19 mouse cellular contexts compared by ENCODE assay signal in genomic region chr4:156356756-156357437, GRCm38 (mm10). TPM values are rescaled to one million over a fixed set of nuclear protein-coding genes. Genes with fewer than 3 reads are reported as not detected.
A peak's percentile ranks its signal among the peaks of the same experiment; 100 is the strongest.
DNase-seq lines count a peak whose midpoint lies in the region; ATAC-seq and TF ChIP-seq lines count a peak whose summit lies in the region.
"Not testable (repeated sequence)": the region's sequence is repeated elsewhere in the genome, so short reads cannot be mapped to it uniquely, and the experiment has no call there.
"Had no signal": no experiment of that assay in that cellular context is flagged by ENCODE, and none has a peak within 500 bp of the region (broad histone marks: within the 10 kb centered on the region; RNA-seq: fewer than 3 reads in every experiment).

No protein-coding gene starts in this region.

- not testable (repeated sequence) for H3K27me3 ChIP-seq in heart, embryonic 15.5 days; hindbrain, postnatal 0 days (ENCODE audit: insufficient read depth, low read length); limb, embryonic 11.5 days (ENCODE audit: control insufficient read depth, insufficient read depth, low read length); liver, embryonic 15.5 days

- not testable (repeated sequence) for TF ChIP-seq CTCF in hindbrain, postnatal 0 days (IDR thresholded peaks at IDR 0.05; ENCODE audit: low read depth)

- H3K27ac ChIP-seq in heart, embryonic 15.5 days; hindbrain, postnatal 0 days; limb, embryonic 11.5 days (replicated peaks; ENCODE audit: low read depth, low read length); liver, embryonic 15.5 days (replicated peaks): not testable (repeated sequence)

- DNase-seq in hindbrain, postnatal 0 days (ENCODE audit: low spot score); limb, embryonic 11.5 days (ENCODE audit: low spot score): not testable (repeated sequence)

- not testable (repeated sequence) for H3K9ac ChIP-seq in heart, embryonic 15.5 days; hindbrain, postnatal 0 days (replicated peaks; ENCODE audit: low read length); limb, embryonic 11.5 days (ENCODE audit: low read length); liver, embryonic 15.5 days

- not testable (repeated sequence) for H3K4me2 ChIP-seq in heart, embryonic 15.5 days; hindbrain, postnatal 0 days (ENCODE audit: low read depth, low read length); limb, embryonic 11.5 days (ENCODE audit: low read depth, severe bottlenecking); liver, embryonic 15.5 days

- WGBS in heart, embryonic 15.5 days: 58% methylated on average over 3 of the region's 3 CpGs
- WGBS in hindbrain, postnatal 0 days: 69% methylated on average over 3 of the region's 3 CpGs
- WGBS in limb, embryonic 11.5 days: 74% methylated on average over 3 of the region's 3 CpGs
- WGBS in liver, embryonic 15.5 days (ENCODE audit: insufficient replicate concordance): 39% methylated on average over 3 of the region's 3 CpGs

- not testable (repeated sequence) for H3K4me3 ChIP-seq in heart, embryonic 15.5 days; hindbrain, postnatal 0 days (ENCODE audit: low read length); limb, embryonic 11.5 days (ENCODE audit: low read depth, low read length); liver, embryonic 15.5 days (replicated peaks)

- peak; percentile 57 for ATAC-seq in erythroblast, adult 5-6 weeks (replicated peaks; ENCODE audit: low FRiP score, poor library complexity, severe bottlenecking)
- peak; percentile 81 for ATAC-seq in heart, embryonic 15.5 days (replicated peaks; ENCODE audit: insufficient number of reproducible peaks, insufficient read depth, low FRiP score, low read depth)
- ATAC-seq in hindbrain, postnatal 0 days: peak; percentile 66; the same call in 1 of the 2 replicates
- peak; percentile 88 for ATAC-seq in limb, embryonic 11.5 days (ENCODE audit: insufficient number of reproducible peaks, low FRiP score, low TSS enrichment, low read depth)
- peak; percentile 57; the same call in 1 of the 2 replicates for ATAC-seq in liver, embryonic 15.5 days (ENCODE audit: insufficient read depth)
- 0 out of 2 replicates have a peak, but pooled peaks have one; percentile 6 for ATAC-seq in megakaryocyte progenitor cell, adult 5-6 weeks (replicated peaks; ENCODE audit: poor library complexity)
- ATAC-seq in monocyte, adult 5-6 weeks (replicated peaks; ENCODE audit: insufficient number of reproducible peaks, low FRiP score, low TSS enrichment, poor library complexity, severe bottlenecking): peak; percentile 68

- H3K36me3 ChIP-seq in heart, embryonic 15.5 days; hindbrain, postnatal 0 days (ENCODE audit: insufficient read depth, low read length); limb, embryonic 11.5 days (ENCODE audit: control insufficient read depth, insufficient read depth, low read length); liver, embryonic 15.5 days (replicated peaks): not testable (repeated sequence)

- not testable (repeated sequence) for H3K9me3 ChIP-seq in heart, embryonic 15.5 days (replicated peaks); hindbrain, postnatal 0 days (ENCODE audit: low read length); limb, embryonic 11.5 days (ENCODE audit: control insufficient read depth, low read length); liver, embryonic 15.5 days (replicated peaks)

- not testable (repeated sequence) for H3K4me1 ChIP-seq in heart, embryonic 15.5 days (replicated peaks); hindbrain, postnatal 0 days (ENCODE audit: insufficient read depth, low read length); limb, embryonic 11.5 days (ENCODE audit: control insufficient read depth, insufficient read depth, low read length); liver, embryonic 15.5 days (replicated peaks)

RNA-seq across cellular contexts. Expression of gene Vmn2r-ps159, which starts 26.0 kb away (rescaled TPM):
- not detected in 2 replicates for total RNA-seq in erythroblast, adult 5-6 weeks (2015; ENCODE audit: low replicate concordance)
- not detected in 2 replicates for total RNA-seq in erythroblast, adult 5-6 weeks (2017; ENCODE audit: low replicate concordance)
- polyA plus RNA-seq in heart, embryonic 15.5 days (2015; fragmentation: Nextera tagmentation; extraction: Ambion mirVana): not detected in 2 replicates
- total RNA-seq in hindbrain, postnatal 0 days (2014; rRNA removed): not detected in 2 replicates
- polyA plus RNA-seq in hindbrain, postnatal 0 days (2015; fragmentation: Nextera tagmentation; extraction: Ambion mirVana): not detected in 2 replicates
- not detected in 2 replicates for polyA plus RNA-seq in limb, embryonic 11.5 days (2014; fragmentation: Nextera tagmentation; extraction: Ambion mirVana)
- not detected in 2 replicates for polyA plus RNA-seq in liver, embryonic 15.5 days (2015; fragmentation: Nextera tagmentation; extraction: Ambion mirVana)
- not detected in 2 replicates for total RNA-seq in megakaryocyte progenitor cell, adult 5-6 weeks (2015)
- not detected in 2 replicates for total RNA-seq in megakaryocyte progenitor cell, adult 5-6 weeks (2017)
- 0.19 TPM in 1 of 3 replicates, not detected in the others for total RNA-seq in monocyte, adult 5-6 weeks (2017)
- total RNA-seq: adrenal gland, postnatal 10 days; gastrocnemius, postnatal 10 days; heart, adult 18-20 months; heart, postnatal 25 days; layer of hippocampus, adult 8-10 months; left cerebral cortex, adult 18-20 months; left cerebral cortex, postnatal 4 days had no signal
- polyA plus RNA-seq: brain, embryonic 14.5 days; C2C12; frontal cortex, adult 2 months; inflammation-experienced regulatory T-cells, adult 6 months; midbrain, embryonic 10.5 days had no signal

Comparison
In these comparisons a context has a peak if more than half of its experiments do, and no peak if none do; other contexts are left out.
1. ATAC-seq: peak in every context shown above with its lines; median percentile 88 in limb, embryonic 11.5 days; 81 in heart, embryonic 15.5 days; 68 in monocyte, adult 5-6 weeks; 66 in hindbrain, postnatal 0 days; 57 in erythroblast, adult 5-6 weeks; 57 in liver, embryonic 15.5 days; 6 in megakaryocyte progenitor cell, adult 5-6 weeks.